Mouse (Mus musculus) heart, adult 2 months (tissue): ENCODE results near the gene Kcnj14.

Source experiments
- CTCF ChIP-seq: fragments of 200-600 bp; IDR thresholded peaks from 2 replicates; pipeline ENCODE4 v1.8.1; 2022; ENCODE audit warnings: antibody characterized with exemption, mild to moderate bottlenecking, moderate library complexity
- POLR2A ChIP-seq: fragments of 200-500 bp; IDR thresholded peaks from 2 replicates; pipeline ENCODE4 v1.6.1; 2011; ENCODE audit warnings: mild to moderate bottlenecking, low read depth, low read length, control low read depth; ENCODE audit not compliant: insufficient read depth

GRCm38 (mm10) chr7:45824598-45824997, at the start of gene Kcnj14:
- no peak for TF ChIP-seq POLR2A
- TF ChIP-seq CTCF: no peak
